Mouse (Mus musculus) G1E (cell line): ENCODE data around the gene Tnfrsf21. TPM values are rescaled to one million over a fixed set of nuclear protein-coding genes. Genes with fewer than 3 reads are reported as not detected.

Source experiments
- ATAC-seq: 2 replicates; pipeline ENCODE4 v1.8.0; 2016; ENCODE audit warnings: mild to moderate bottlenecking; ENCODE audit not compliant: insufficient number of reproducible peaks, poor library complexity, low FRiP score, severe bottlenecking; ENCODE audit errors: extremely low read depth
- DNase-seq: peaks from one replicate; pipeline ENCODE4 v3.0.0; 2012; ENCODE audit warnings: low spot score
- H3K27me3 ChIP-seq: 2 replicates; pipeline ENCODE4 v1.6.1; 2012; ENCODE audit warnings: mild to moderate bottlenecking, low read length, inconsistent platforms; ENCODE audit not compliant: insufficient read depth
- H3K36me3 ChIP-seq: replicated peaks from 2 replicates; pipeline ENCODE3; 2012; ENCODE audit warnings: mild to moderate bottlenecking, inconsistent platforms
- H3K4me1 ChIP-seq: 2 replicates; pipeline ENCODE4 v1.6.1; 2012; ENCODE audit warnings: low read depth, low read length, inconsistent platforms, mixed read lengths; ENCODE audit not compliant: insufficient read depth
- H3K4me3 ChIP-seq: 2 replicates; pipeline ENCODE4 v1.5.1; 2012; ENCODE audit warnings: low read depth, mild to moderate bottlenecking, inconsistent platforms, low read length, moderate library complexity, mixed read lengths
- H3K9me3 ChIP-seq: replicated peaks from 2 replicates; pipeline ENCODE4 v1.6.1; 2012; ENCODE audit warnings: inconsistent platforms
- CTCF ChIP-seq: IDR thresholded peaks from 2 replicates; pipeline ENCODE4 v1.5.1; 2012; ENCODE audit warnings: low read depth, low read length, inconsistent platforms, mixed read lengths
- GATA1 ChIP-seq: IDR thresholded peaks from 2 replicates; pipeline ENCODE4 v1.6.1; 2012; ENCODE audit warnings: borderline replicate concordance, low read length, inconsistent platforms, mixed read lengths
- GATA2 ChIP-seq: IDR thresholded peaks from 2 replicates; pipeline ENCODE4 v1.6.1; 2012; ENCODE audit warnings: low read depth, low read length, inconsistent platforms, borderline replicate concordance
- POLR2AphosphoS5 ChIP-seq: IDR thresholded peaks from 2 replicates; pipeline ENCODE4 v1.6.1; 2012; ENCODE audit warnings: low read depth, low read length, inconsistent platforms; ENCODE audit not compliant: insufficient replicate concordance
- TAL1 ChIP-seq: conservative IDR thresholded peaks from 2 replicates; pipeline ENCODE4 v1.6.1; 2012; ENCODE audit warnings: low read depth, low read length, inconsistent platforms, mixed read lengths
- polyA plus RNA-seq: library from polyadenylated mRNA; stranded (reverse); fragments of >175 nt; gene quantifications from 2 replicates; pipeline ENCODE4 v1.2.3, GENCODE M21; 2012
- total RNA-seq, 2 experiments: library from RNA; stranded (forward) in 1 of 2; stranded (reverse) in 1 of 2; fragments of 200-1000 nt in 1 of 2; fragments of >200 nt in 1 of 2; fragmentation: Nextera tagmentation in 1 of 2; gene quantifications; 2 replicates each; pipeline ENCODE4 v1.2.3; 2014 to 2017

The Tnfrsf21 gene
- total and polyA plus RNA-seq, 3 experiments: not detected

DNA sequence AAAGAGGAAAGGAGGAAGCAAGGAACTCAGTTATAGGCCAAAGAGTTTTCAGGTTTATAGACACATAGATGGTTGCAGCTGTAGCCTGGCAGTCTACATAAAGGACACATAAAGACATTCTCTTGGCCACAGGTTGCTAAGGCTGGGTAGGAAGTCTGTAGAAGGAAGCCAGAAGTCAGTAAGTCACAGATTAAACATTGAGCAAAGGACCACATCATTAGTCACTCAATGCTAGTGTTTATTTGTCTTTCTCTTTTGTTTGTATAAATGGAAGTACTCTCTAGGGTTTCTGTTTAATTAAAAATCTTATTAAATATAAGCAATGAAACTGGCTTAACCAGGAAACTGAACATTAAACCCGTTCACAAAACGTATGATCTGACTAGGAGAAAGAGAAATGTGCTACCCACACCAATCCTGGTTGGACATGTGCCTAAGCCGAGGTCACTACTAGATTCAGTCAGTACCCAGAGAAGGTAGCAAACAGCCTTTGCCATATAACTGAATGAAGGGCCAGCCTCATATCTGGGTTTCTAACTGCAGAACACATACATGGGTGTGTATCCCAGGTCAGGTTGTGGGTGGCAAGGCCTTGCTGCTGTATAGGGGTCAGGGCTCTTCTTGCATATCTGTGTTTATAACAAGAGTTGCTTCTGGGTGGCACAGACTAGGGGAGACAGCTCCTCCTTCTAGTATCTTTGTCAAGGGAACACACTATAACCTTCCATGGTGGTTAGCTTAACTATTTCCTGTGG lies 113.9 kb downstream of the Tnfrsf21 start:
- Histone ChIP-seq H3K4me3 (no peak overlapping the region), H3K27me3 (no peaks in the 10 kb centered on the region), H3K4me1 (no peaks in the 10 kb centered on the region), H3K9me3 (peaks cover 32% of the 10 kb centered on the region), H3K36me3 (no peaks in the 10 kb centered on the region)
- no peak for TF ChIP-seq CTCF
- TF ChIP-seq POLR2AphosphoS5: no peak
- no peak for TF ChIP-seq GATA1
- TF ChIP-seq GATA2: no peak
- no peak for TF ChIP-seq TAL1
- ATAC-seq (no peak), DNase-seq (no peak)

DNA sequence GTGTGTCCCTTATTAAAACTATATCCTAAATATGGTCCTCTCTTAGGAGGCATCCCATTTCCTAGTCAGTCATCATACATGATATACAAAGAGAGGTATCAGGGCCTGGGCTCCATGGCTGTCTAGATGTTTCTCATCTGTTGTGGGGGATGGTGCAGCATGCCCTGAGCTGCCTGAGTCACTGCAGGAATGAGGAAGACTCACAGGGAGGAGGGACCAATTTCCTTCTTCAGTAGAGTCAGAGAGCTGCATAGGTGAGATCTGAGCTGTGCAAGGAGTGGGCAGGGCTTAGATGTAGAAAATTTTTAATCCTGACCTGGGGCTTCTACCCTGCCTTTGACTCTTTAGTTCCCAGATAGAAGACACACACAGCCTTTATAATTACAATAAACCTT lies 114.5 kb downstream of the Tnfrsf21 start:
- no peak for ATAC-seq
- H3K36me3 ChIP-seq: no peaks in the 10 kb centered on the region
- no peak overlapping the region for H3K4me3 ChIP-seq
- peaks cover 36% of the 10 kb centered on the region for H3K9me3 ChIP-seq
- TF ChIP-seq CTCF (no peak), TAL1 (no peak), POLR2AphosphoS5 (no peak), GATA1 (no peak), GATA2 (no peak)
- H3K27me3 ChIP-seq: no peaks in the 10 kb centered on the region
- DNase-seq: no peak
- H3K4me1 ChIP-seq: no peaks in the 10 kb centered on the region

DNA sequence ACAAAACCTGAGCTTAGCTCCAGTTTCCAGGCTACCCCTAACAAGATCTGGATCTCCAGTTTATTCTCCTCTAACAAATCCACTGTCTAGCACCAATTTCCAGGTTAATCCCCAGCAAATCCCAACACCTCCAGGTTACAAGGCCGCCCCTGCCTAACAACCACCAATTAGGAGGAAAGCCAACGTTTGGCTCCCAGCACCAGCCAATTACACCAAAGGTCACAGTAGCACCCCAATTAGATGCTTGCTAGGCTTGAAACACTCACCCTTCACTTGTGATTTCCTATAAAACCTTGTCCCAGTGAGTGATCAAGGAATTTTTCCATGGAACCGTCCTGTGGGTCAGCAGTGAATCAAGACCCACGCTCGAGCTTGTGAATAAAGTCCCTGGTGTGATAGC lies 116.1 kb downstream of the Tnfrsf21 start:
- H3K27me3 ChIP-seq: no peaks in the 10 kb centered on the region
- H3K4me3 ChIP-seq: no peak overlapping the region
- DNase-seq (no peak), ATAC-seq (no peak)
- no peak for TF ChIP-seq POLR2AphosphoS5
- no peak for TF ChIP-seq CTCF
- TF ChIP-seq GATA1: no peak
- no peak for TF ChIP-seq GATA2
- no peak for TF ChIP-seq TAL1
- no peaks in the 10 kb centered on the region for H3K4me1 ChIP-seq
- no peaks in the 10 kb centered on the region for H3K36me3 ChIP-seq
- H3K9me3 ChIP-seq: peaks cover 45% of the 10 kb centered on the region

DNA sequence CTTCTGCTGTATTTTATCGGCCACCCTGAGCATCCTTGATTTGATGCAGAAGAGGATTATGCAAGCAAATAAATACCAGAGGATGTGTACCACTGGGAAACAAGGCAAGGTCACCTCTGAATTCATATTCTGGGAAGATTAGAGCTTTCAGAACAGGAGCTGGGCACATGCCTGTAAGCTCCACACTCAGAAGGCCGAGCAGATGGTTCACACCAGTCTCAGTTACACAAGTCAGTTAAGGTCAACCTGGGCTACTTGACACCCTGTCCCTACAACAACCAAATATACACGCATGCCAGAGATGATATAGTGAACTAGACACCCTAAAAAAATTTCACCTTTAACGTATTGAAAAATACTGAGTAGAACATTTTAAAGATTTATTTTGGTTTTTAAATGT lies 116.8 kb downstream of the Tnfrsf21 start:
- no peak overlapping the region for H3K4me3 ChIP-seq
- no peak for ATAC-seq

DNA sequence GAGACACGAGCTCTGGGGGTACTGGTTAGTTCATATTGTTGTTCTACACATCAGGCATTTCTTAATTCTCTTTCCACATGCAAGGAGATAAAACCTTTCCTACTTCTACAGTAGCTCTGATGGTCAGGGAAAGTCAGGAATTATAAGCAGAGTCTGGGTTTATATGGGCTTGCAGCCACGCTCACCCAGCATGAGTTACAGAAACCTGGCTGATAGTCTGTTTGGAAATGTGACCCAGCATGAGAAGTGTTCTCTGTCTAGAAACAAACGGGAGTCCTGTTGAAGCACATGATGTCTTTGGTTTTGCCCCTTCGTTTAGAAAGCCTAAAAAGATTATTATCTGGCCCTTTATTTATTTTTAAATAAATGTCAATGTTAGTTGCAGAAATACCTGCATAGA lies 118.6 kb downstream of the Tnfrsf21 start:
- Histone ChIP-seq H3K4me1 (no peaks in the 10 kb centered on the region), H3K9me3 (peaks cover 48% of the 10 kb centered on the region), H3K36me3 (no peaks in the 10 kb centered on the region), H3K4me3 (no peak overlapping the region), H3K27me3 (no peaks in the 10 kb centered on the region)
- ATAC-seq: no peak
- no peak for DNase-seq
- TF ChIP-seq TAL1: no peak

More for the DNA sequence above, 116.8 kb downstream of the Tnfrsf21 start:
- H3K27me3 ChIP-seq: no peaks in the 10 kb centered on the region
- no peak for TF ChIP-seq POLR2AphosphoS5
- TF ChIP-seq CTCF: no peak
- TF ChIP-seq GATA2: no peak
- TF ChIP-seq GATA1: no peak
- TF ChIP-seq TAL1: no peak
- no peaks in the 10 kb centered on the region for H3K4me1 ChIP-seq
- no peaks in the 10 kb centered on the region for H3K36me3 ChIP-seq
- peaks cover 49% of the 10 kb centered on the region for H3K9me3 ChIP-seq
- no peak for DNase-seq

DNA sequence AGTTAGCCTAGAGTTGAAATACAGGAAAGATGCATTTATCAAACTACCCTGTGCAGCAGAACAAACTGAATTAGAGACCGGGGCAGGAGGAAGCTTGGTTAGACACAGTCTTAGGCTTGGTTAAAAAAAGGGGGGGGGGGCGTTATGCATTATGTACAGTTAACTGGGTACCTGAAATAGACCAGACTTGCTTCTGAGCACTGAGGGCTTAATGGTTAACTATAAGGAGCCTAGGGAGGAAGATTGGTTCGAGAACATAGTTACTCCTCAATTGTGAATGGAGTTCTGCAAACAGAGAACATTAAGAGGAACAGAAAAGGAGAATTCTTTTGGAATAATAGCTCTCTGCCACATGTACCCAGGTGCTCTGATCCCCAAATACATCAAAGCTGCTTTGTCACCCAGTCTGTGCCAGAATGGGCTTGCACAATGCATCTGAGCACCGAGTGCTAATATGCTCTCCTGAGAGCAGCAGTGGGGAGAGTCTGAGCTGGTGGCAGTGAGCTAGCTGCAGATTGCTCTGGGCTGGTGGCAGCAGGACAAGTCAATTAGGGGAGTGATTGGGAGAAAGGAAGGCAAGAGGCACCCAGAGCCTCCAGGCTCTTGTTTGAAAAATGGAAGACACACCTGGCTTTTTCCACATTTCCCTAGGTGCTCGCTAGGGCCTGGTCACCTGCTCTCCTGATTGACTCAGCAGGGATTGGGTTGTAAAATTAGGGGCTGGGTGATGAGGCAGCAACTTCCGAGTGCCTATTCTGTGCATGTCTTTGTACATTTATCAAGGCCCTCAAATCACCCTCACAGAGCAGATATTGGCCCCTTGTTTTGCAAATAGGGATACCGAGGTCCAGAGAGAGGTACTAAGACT lies 119.3 kb downstream of the Tnfrsf21 start:
- peaks cover 48% of the 10 kb centered on the region for H3K9me3 ChIP-seq
- H3K4me3 ChIP-seq: no peak overlapping the region
- H3K27me3 ChIP-seq: no peaks in the 10 kb centered on the region
- DNase-seq: no peak
- ATAC-seq: no peak
- TF ChIP-seq TAL1 (no peak), GATA2 (no peak), POLR2AphosphoS5 (no peak), CTCF (no peak), GATA1 (no peak)
- no peaks in the 10 kb centered on the region for H3K36me3 ChIP-seq
- no peaks in the 10 kb centered on the region for H3K4me1 ChIP-seq
